Mouse (Mus musculus) bone marrow, adult 2 months (tissue): ENCODE measurements at regions not wholly inside any gene's neighbourhood (a gene's known extent, or its start where the extent isn't known, plus 50 kb on each side); places are given as distances from the start of the nearest gene placed in this dataset.

ENCODE experiments used
- CTCF ChIP-seq: fragments of 200-500 bp; IDR thresholded peaks from 2 replicates; pipeline ENCODE4 v1.5.1; 2011; ENCODE audit warnings: low read length, control low read depth; ENCODE audit not compliant: control insufficient read depth, insufficient read depth
- POLR2A ChIP-seq: fragments of 200-500 bp; IDR thresholded peaks from 2 replicates; pipeline ENCODE4 v1.6.1; 2011; ENCODE audit warnings: low read depth, mild to moderate bottlenecking, control low read depth, low read length, borderline replicate concordance; ENCODE audit not compliant: control insufficient read depth

DNA sequence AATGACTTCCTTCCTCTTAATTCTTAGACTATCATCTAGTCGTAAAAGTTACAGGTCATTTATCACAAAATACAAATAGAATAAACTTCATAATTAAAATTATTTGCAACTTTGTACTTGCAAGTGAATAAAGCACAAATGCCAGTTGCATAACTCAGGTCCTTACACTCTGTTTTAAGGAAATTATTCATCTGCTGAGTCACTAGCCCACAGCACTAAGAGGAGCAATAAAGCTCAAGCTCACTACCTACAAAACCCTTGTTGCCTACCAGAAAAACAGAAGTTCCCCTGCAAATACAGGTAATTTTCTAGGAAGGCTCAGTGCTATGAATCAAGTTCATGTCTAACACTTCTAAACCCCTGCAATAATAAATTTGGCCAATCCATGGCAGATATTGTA lies 539.3 kb upstream of the Dpp10 start:
- TF ChIP-seq CTCF = no peak
- no peak for TF ChIP-seq POLR2A
